Mouse (Mus musculus) urinary bladder, postnatal 14 days (tissue): ENCODE measurements around the gene Rpl24.
"Not testable (repeated sequence)": the region's sequence is repeated elsewhere in the genome, so short reads cannot be mapped to it uniquely, and the experiment has no call there.

ENCODE experiments used
- DNase-seq: peaks from one replicate; pipeline ENCODE4 v3.0.0; 2021; ENCODE audit warnings: low spot score

Gene Rpl24

GRCm38 (mm10) chr16:55966212-55966871, at the start of gene Rpl24:
Gene Rpl24, plus strand, starts transcription at chr16:55966275.
- peak; percentile 95 for DNase-seq

GRCm38 (mm10) chr16:55922079-55922478, 44.0 kb upstream of the Rpl24 start:
- no peak for DNase-seq

- no peak for DNase-seq
Observed at GRCm38 (mm10) chr16:55924010-55924409, 42.1 kb upstream of the Rpl24 start.

- DNase-seq, result peak; percentile 26
Observed at GRCm38 (mm10) chr16:55933681-55934343, 32.3 kb upstream of the Rpl24 start.

GRCm38 (mm10) chr16:55934453-55935037, 31.5 kb upstream of the Rpl24 start, which contains the start of gene Cep97:
Gene Cep97, minus strand, starts transcription at chr16:55934855.
- DNase-seq, result peak; percentile 88

- DNase-seq, result no peak
Observed at GRCm38 (mm10) chr16:55938761-55939160, 27.3 kb upstream of the Rpl24 start.

- no peak for DNase-seq
Observed at GRCm38 (mm10) chr16:55939703-55940102, 26.4 kb upstream of the Rpl24 start.

GRCm38 (mm10) chr16:55940781-55941180, 25.3 kb upstream of the Rpl24 start:
- no peak for DNase-seq

GRCm38 (mm10) chr16:55947266-55947665, 18.8 kb upstream of the Rpl24 start:
- DNase-seq, result no peak

GRCm38 (mm10) chr16:55947876-55948410, 18.1 kb upstream of the Rpl24 start:
- DNase-seq, result not testable (repeated sequence)

GRCm38 (mm10) chr16:55948963-55949362, 17.1 kb upstream of the Rpl24 start:
- no peak for DNase-seq

- DNase-seq, result no peak
Observed at GRCm38 (mm10) chr16:55950462-55950861, 15.6 kb upstream of the Rpl24 start.

GRCm38 (mm10) chr16:55950946-55951678, 15.0 kb upstream of the Rpl24 start:
- peak; percentile 83 for DNase-seq

- DNase-seq, result no peak
Observed at GRCm38 (mm10) chr16:55951679-55952327, 14.3 kb upstream of the Rpl24 start.

GRCm38 (mm10) chr16:55952771-55953170, 13.3 kb upstream of the Rpl24 start:
- no peak for DNase-seq

GRCm38 (mm10) chr16:55954196-55954595, 11.9 kb upstream of the Rpl24 start:
- DNase-seq, result not testable (repeated sequence)

GRCm38 (mm10) chr16:55963068-55963467, 3.0 kb upstream of the Rpl24 start:
- not testable (repeated sequence) for DNase-seq

- DNase-seq, result peak; percentile 42
Observed at GRCm38 (mm10) chr16:55964126-55964949, 1.7 kb upstream of the Rpl24 start.

GRCm38 (mm10) chr16:55967221-55967620, 1.1 kb downstream of the Rpl24 start:
- DNase-seq, result no peak

- peak; percentile 40 for DNase-seq
Observed at GRCm38 (mm10) chr16:55969147-55969546, 3.1 kb downstream of the Rpl24 start.

GRCm38 (mm10) chr16:55970416-55970815, 4.3 kb downstream of the Rpl24 start:
- DNase-seq, result no peak
